Mouse (Mus musculus) splenic B cell, adult 2 months (primary cell): Measurements from ENCODE around the gene Akap4.

Experiments
- DNase-seq: peaks from one replicate; pipeline ENCODE4 v3.0.0-alpha.2; 2011; ENCODE audit warnings: low read depth, low spot score
- H3K27me3 ChIP-seq: 2 replicates; pipeline ENCODE4 v1.6.1; 2012; ENCODE audit warnings: mild to moderate bottlenecking, low read length, moderate library complexity, mixed read lengths; ENCODE audit not compliant: control insufficient read depth, poor library complexity, insufficient read depth, severe bottlenecking
- H3K36me3 ChIP-seq: 2 replicates; pipeline ENCODE4 v1.6.1; 2012; ENCODE audit warnings: mild to moderate bottlenecking, low read length, moderate library complexity, mixed read lengths; ENCODE audit not compliant: control insufficient read depth, poor library complexity, insufficient read depth, severe bottlenecking

The Akap4 gene

GRCm38 (mm10) chrX:7067219-7067618 lies at the start of gene Akap4:
TSS of gene Akap4 (plus strand) at chrX:7067519.
- H3K36me3 ChIP-seq, result no peaks in the 10 kb centered on the region

GRCm38 (mm10) chrX:7041519-7041918 lies 25.8 kb upstream of the Akap4 start, which contains the start of gene Ccnb3:
TSS of gene Ccnb3 (minus strand) at chrX:7041619.
- no peaks in the 10 kb centered on the region for H3K36me3 ChIP-seq
- H3K27me3 ChIP-seq, result no peaks in the 10 kb centered on the region
- no peak for DNase-seq

More at GRCm38 (mm10) chrX:7067219-7067618, at the start of gene Akap4:
- no peaks in the 10 kb centered on the region for H3K27me3 ChIP-seq
- DNase-seq, result no peak

GRCm38 (mm10) chrX:7057056-7057455 lies 10.3 kb upstream of the Akap4 start:
- no peaks in the 10 kb centered on the region for H3K27me3 ChIP-seq
- H3K36me3 ChIP-seq, result no peaks in the 10 kb centered on the region
- peak; percentile 3 for DNase-seq

- DNase-seq, result no peak
- no peaks in the 10 kb centered on the region for H3K27me3 ChIP-seq
- H3K36me3 ChIP-seq, result no peaks in the 10 kb centered on the region
Measured at GRCm38 (mm10) chrX:7057634-7058033, 9.7 kb upstream of the Akap4 start.

- Histone ChIP-seq H3K36me3 (no peaks in the 10 kb centered on the region), H3K27me3 (no peaks in the 10 kb centered on the region)
- no peak for DNase-seq
Measured at GRCm38 (mm10) chrX:7064109-7064508, 3.2 kb upstream of the Akap4 start.

GRCm38 (mm10) chrX:7068002-7068401 lies 683 bp downstream of the Akap4 start:
- no peaks in the 10 kb centered on the region for H3K27me3 ChIP-seq
- H3K36me3 ChIP-seq, result no peaks in the 10 kb centered on the region
- DNase-seq, result no peak

- no peaks in the 10 kb centered on the region for H3K27me3 ChIP-seq
- no peak for DNase-seq
- no peaks in the 10 kb centered on the region for H3K36me3 ChIP-seq
Measured at GRCm38 (mm10) chrX:7079820-7080429, 12.6 kb downstream of the Akap4 start.

- Histone ChIP-seq H3K36me3 (no peaks in the 10 kb centered on the region), H3K27me3 (no peaks in the 10 kb centered on the region)
- peak; percentile 3 for DNase-seq
Measured at GRCm38 (mm10) chrX:7085878-7086277, 18.6 kb downstream of the Akap4 start.

- no peaks in the 10 kb centered on the region for H3K36me3 ChIP-seq
- H3K27me3 ChIP-seq, result no peaks in the 10 kb centered on the region
- DNase-seq, result no peak
Measured at GRCm38 (mm10) chrX:7090323-7090722, 23.0 kb downstream of the Akap4 start.

- no peaks in the 10 kb centered on the region for H3K36me3 ChIP-seq
- no peaks in the 10 kb centered on the region for H3K27me3 ChIP-seq
- DNase-seq, result peak; percentile 1
Measured at GRCm38 (mm10) chrX:7102280-7102679, 35.0 kb downstream of the Akap4 start.

- Histone ChIP-seq H3K36me3 (no peaks in the 10 kb centered on the region), H3K27me3 (no peaks in the 10 kb centered on the region)
- DNase-seq, result no peak
Measured at GRCm38 (mm10) chrX:7114885-7115284, 47.6 kb downstream of the Akap4 start.

- Histone ChIP-seq H3K27me3 (no peaks in the 10 kb centered on the region), H3K36me3 (no peaks in the 10 kb centered on the region)
- DNase-seq, result no peak
Measured at GRCm38 (mm10) chrX:7121618-7122280, 54.4 kb downstream of the Akap4 start.
